Mouse (Mus musculus) brain, adult 10 weeks (tissue): ENCODE measurements around the gene Bmp2k. TPM values are rescaled to one million over a fixed set of nuclear protein-coding genes. Genes with fewer than 3 reads are reported as not detected.

Experiments
- polyA plus RNA-seq: library from polyadenylated mRNA; stranded (reverse); fragments of 350-450 nt; fragmentation: Illumina TruSeq; extraction: RNeasy Lipid Tissue Mini Kit (QIAGEN cat#74804); gene quantifications from one replicate; pipeline ENCODE4 v1.2.3, GENCODE M21; 2015; ENCODE audit warnings: low read depth, low replicate concordance

The Bmp2k gene
- 10.3 TPM for polyA plus RNA-seq

DNA sequence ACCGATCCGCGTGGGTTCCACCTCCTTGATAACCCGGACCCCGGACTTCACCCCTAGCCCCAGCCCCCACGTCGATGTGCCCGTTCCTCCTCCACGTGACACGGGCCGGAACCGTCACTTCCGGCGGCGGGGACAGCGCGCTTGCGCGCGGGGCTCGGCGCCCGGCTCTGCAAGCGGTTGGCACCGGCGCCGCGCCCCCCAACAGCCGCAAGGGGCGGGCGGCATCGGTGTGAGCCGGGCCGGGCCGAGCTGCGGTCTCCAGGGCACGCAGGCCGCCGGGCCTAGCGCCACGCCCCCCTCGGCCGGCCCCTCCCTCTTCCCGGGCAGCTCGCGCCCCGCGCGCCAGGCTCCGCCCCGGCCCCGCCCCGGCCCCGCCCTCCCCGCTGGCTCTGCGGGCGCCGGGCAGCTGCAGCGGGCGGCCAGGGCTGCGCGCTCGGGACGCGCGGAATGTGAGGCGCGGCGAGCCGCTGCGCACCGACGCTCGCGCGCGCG is at the start of gene Bmp2k:
Gene Bmp2k, plus strand, starts transcription at position 380 of the 492 bp plus-strand sequence.

DNA sequence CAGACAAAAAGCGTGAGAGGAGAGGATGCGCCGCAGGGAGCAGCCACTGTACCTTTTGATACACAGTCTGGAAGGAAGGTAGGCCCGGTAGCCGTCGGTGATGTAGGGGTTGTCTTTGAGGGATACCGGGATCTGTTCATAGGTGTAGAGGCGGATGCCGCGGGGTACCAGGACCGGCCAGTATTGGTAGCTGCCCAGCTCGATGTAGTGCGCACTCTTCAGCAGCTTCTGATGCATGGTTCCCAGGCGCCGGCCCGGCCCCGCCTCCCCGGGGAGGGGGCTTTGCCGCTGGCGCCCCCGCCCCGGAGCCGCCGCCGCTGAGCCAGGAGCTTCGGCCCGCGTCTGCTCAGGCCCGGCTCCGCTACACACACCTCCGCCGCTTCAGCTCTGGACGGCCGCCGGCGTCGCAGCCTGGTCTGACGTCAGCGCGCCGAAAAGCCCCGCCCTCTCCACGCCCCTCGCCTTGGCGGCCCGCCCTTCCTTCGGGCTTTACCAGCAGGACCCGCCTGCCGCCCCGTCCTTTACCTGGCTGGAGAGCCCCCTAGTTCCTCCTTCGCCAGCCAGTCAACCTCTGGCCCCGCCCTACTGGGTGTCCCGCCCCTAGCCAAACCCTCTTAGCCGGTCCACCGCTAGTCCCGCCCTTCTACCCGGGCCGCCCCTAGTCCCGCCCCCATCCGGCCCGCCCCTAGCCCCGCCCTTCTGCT is 113.9 kb downstream of the Bmp2k start, which contains the start of gene Paqr3:
Gene Paqr3, minus strand, starts transcription at position 390 of the 704 bp plus-strand sequence.

Other genes with a start within 250 kb of the Bmp2k start
- gene Anxa3, start 204.3 kb upstream of the Bmp2k start, polyA plus RNA-seq = 18.9 TPM
- gene Paqr3, start 113.9 kb downstream of the Bmp2k start, polyA plus RNA-seq = 15.4 TPM